Mouse (Mus musculus) forebrain, embryonic 14.5 days (tissue): Measurements from ENCODE around the gene Hist1h2ap. TPM values are rescaled to one million over a fixed set of nuclear protein-coding genes. Genes with fewer than 3 reads are reported as not detected.
"Not testable (repeated sequence)": the region's sequence is repeated elsewhere in the genome, so short reads cannot be mapped to it uniquely, and the experiment has no call there.

ENCODE experiments used
- ATAC-seq: fragments of 200-750 bp; cut with Nextera tagmentation; 2 replicates; pipeline ENCODE4 v1.8.0; 2017; ENCODE audit warnings: mild to moderate bottlenecking, moderate library complexity
- DNase-seq: peaks from one replicate; pipeline ENCODE4 v3.0.0-alpha.2; 2015; ENCODE audit warnings: low spot score
- H3K27ac ChIP-seq: fragments of 300-500 bp; sonication (generic); 2 replicates; pipeline ENCODE4 v1.5.1; 2014; ENCODE audit warnings: low read depth, mild to moderate bottlenecking, control low read depth, low read length, moderate library complexity
- H3K27me3 ChIP-seq: fragments of 300-500 bp; sonication (generic); replicated peaks from 2 replicates; pipeline ENCODE4 v1.6.1; 2014; ENCODE audit warnings: low read length, control low read depth, mixed read lengths; ENCODE audit not compliant: control insufficient read depth, insufficient read depth
- H3K36me3 ChIP-seq: fragments of 300-500 bp; sonication (generic); 2 replicates; pipeline ENCODE4 v1.6.1; 2014; ENCODE audit warnings: low read length, control low read depth; ENCODE audit not compliant: control insufficient read depth, insufficient read depth
- H3K4me1 ChIP-seq: fragments of 300-500 bp; sonication (generic); 2 replicates; pipeline ENCODE4 v1.6.1; 2014; ENCODE audit warnings: antibody characterized with exemption, low read length, control low read depth; ENCODE audit not compliant: control insufficient read depth, insufficient read depth
- H3K4me2 ChIP-seq: fragments of 300-500 bp; sonication (generic); 2 replicates; pipeline ENCODE4 v1.6.1; 2014; ENCODE audit warnings: mild to moderate bottlenecking, control low read depth, low read length
- H3K4me3 ChIP-seq: fragments of 300-500 bp; sonication (generic); 2 replicates; pipeline ENCODE4 v1.5.1; 2014; ENCODE audit warnings: low read depth, low read length, control low read depth
- H3K9ac ChIP-seq: fragments of 300-500 bp; sonication (generic); 2 replicates; pipeline ENCODE4 v1.6.1; 2014; ENCODE audit warnings: mild to moderate bottlenecking, low read length, control low read depth, moderate library complexity
- H3K9me3 ChIP-seq: fragments of 300-500 bp; sonication (generic); replicated peaks from 2 replicates; pipeline ENCODE4 v1.6.1; 2016; ENCODE audit warnings: low read length, control low read depth, mixed read lengths; ENCODE audit not compliant: control insufficient read depth
- WGBS: fragments of 180-500 bp; shearing (Covaris S2); extraction: QIAGEN DNeasy Blood & Tissue Kit; methylation state at CpG from one replicate; pipeline ENCODE4 v1.1.7; 2014; 5-methylcytosine and 5-hydroxymethylcytosine counted together
- polyA plus RNA-seq: library from polyadenylated mRNA; unstranded; fragments of >200 nt; fragmentation: Nextera tagmentation; extraction: Ambion mirVana; gene quantifications from 2 replicates; pipeline ENCODE4 v1.2.1, GENCODE M21; 2014

Gene Hist1h2ap
- polyA plus RNA-seq, 1 experiment from 2014 or later, result 3,186 TPM

GRCm38 (mm10) chr13:21852215-21852945, 19.1 kb upstream of the Hist1h2ap start:
- H3K27me3 ChIP-seq, result no peaks in the 10 kb centered on the region
- no peak overlapping the region for H3K4me3 ChIP-seq
- H3K9me3 ChIP-seq, result no peaks in the 10 kb centered on the region
- H3K4me1 ChIP-seq, result no peaks in the 10 kb centered on the region
- H3K9ac ChIP-seq, result no peak overlapping the region
- ATAC-seq, result no peak
- no peaks in the 10 kb centered on the region for H3K36me3 ChIP-seq
- 65% methylated on average over 3 of the region's 3 CpGs for WGBS
- H3K4me2 ChIP-seq, result no peak overlapping the region
- no peak overlapping the region for H3K27ac ChIP-seq
- peak; percentile 13 for DNase-seq

- not testable (repeated sequence) for DNase-seq, H3K4me3 ChIP-seq, H3K36me3 ChIP-seq, ATAC-seq, H3K27ac ChIP-seq, H3K9me3 ChIP-seq, H3K27me3 ChIP-seq, H3K4me2 ChIP-seq, H3K4me1 ChIP-seq, H3K9ac ChIP-seq
- WGBS, result 48% methylated on average over 1 of the region's 1 CpGs
Observed at GRCm38 (mm10) chr13:21850696-21851095, 17.4 kb upstream of the Hist1h2ap start.

GRCm38 (mm10) chr13:21847883-21848282, 14.6 kb upstream of the Hist1h2ap start:
- Histone ChIP-seq H3K4me2 (no peak overlapping the region), H3K4me1 (no peaks in the 10 kb centered on the region), H3K9ac (no peak overlapping the region), H3K4me3 (no peak overlapping the region), H3K27ac (no peak overlapping the region), H3K9me3 (no peaks in the 10 kb centered on the region), H3K36me3 (no peaks in the 10 kb centered on the region), H3K27me3 (no peaks in the 10 kb centered on the region)
- no peak for DNase-seq
- WGBS, result 8% methylated on average over 8 of the region's 8 CpGs
- ATAC-seq, result no peak

GRCm38 (mm10) chr13:21846356-21846755, 13.0 kb upstream of the Hist1h2ap start:
- not testable (repeated sequence) for DNase-seq, H3K36me3 ChIP-seq, H3K4me2 ChIP-seq, H3K9me3 ChIP-seq, H3K4me1 ChIP-seq, H3K27ac ChIP-seq, H3K4me3 ChIP-seq, H3K27me3 ChIP-seq, H3K9ac ChIP-seq, ATAC-seq

GRCm38 (mm10) chr13:21840508-21840907, 7.2 kb upstream of the Hist1h2ap start:
- H3K27ac ChIP-seq, H3K4me2 ChIP-seq, H3K9me3 ChIP-seq, DNase-seq, H3K9ac ChIP-seq, H3K36me3 ChIP-seq, H3K4me1 ChIP-seq, H3K27me3 ChIP-seq, H3K4me3 ChIP-seq: not testable (repeated sequence)
- no CpG with 5 or more reads among the region's 4 CpGs for WGBS
- peak; percentile 83 for ATAC-seq

GRCm38 (mm10) chr13:21831418-21832394, 1.6 kb downstream of the Hist1h2ap start, which contains the start of gene Hist1h4n:
Hist1h4n (minus strand) TSS chr13:21832196.
- 0% methylated on average over 20 of the region's 58 CpGs for WGBS
- DNase-seq, H3K9me3 ChIP-seq, H3K27me3 ChIP-seq, H3K4me1 ChIP-seq, H3K36me3 ChIP-seq, H3K9ac ChIP-seq, H3K27ac ChIP-seq, H3K4me3 ChIP-seq: not testable (repeated sequence)
- H3K4me2 ChIP-seq, result peak within 1 kb of the TSS; percentile 33; the same call in 1 of the 2 replicates
- peak; percentile 85 for ATAC-seq

GRCm38 (mm10) chr13:21830344-21830743, 3.0 kb downstream of the Hist1h2ap start:
- no peaks in the 10 kb centered on the region for H3K9me3 ChIP-seq
- H3K27me3 ChIP-seq, result no peaks in the 10 kb centered on the region
- no peak overlapping the region for H3K4me2 ChIP-seq
- no peak overlapping the region for H3K4me3 ChIP-seq
- no peak overlapping the region for H3K9ac ChIP-seq
- no peaks in the 10 kb centered on the region for H3K4me1 ChIP-seq
- DNase-seq (no peak), ATAC-seq (no peak)
- no peaks in the 10 kb centered on the region for H3K36me3 ChIP-seq
- WGBS, result 83% methylated on average over 10 of the region's 10 CpGs
- no peak overlapping the region for H3K27ac ChIP-seq

GRCm38 (mm10) chr13:21828511-21828910, 4.8 kb downstream of the Hist1h2ap start:
- no peak overlapping the region for H3K4me2 ChIP-seq
- ATAC-seq, result no peak
- DNase-seq, result no peak
- no peak overlapping the region for H3K27ac ChIP-seq
- no peak overlapping the region for H3K9ac ChIP-seq
- no peaks in the 10 kb centered on the region for H3K9me3 ChIP-seq
- no peaks in the 10 kb centered on the region for H3K36me3 ChIP-seq
- H3K4me3 ChIP-seq, result no peak overlapping the region
- WGBS, result 76% methylated on average over 3 of the region's 3 CpGs
- H3K27me3 ChIP-seq, result no peaks in the 10 kb centered on the region
- H3K4me1 ChIP-seq, result no peaks in the 10 kb centered on the region
